In genomic region chr2:33558233-33558632, GRCm38 (mm10) we compare ENCODE assay signal across 8 mouse cellular contexts.
DNase-seq lines count a peak whose midpoint lies in the region; TF ChIP-seq lines count a peak whose summit lies in the region.

No protein-coding gene starts in this region.

- no peaks in the 10 kb centered on the region for H3K36me3 ChIP-seq in ES-E14 (ENCODE audit: control insufficient read depth, insufficient read depth, low read length, poor library complexity, severe bottlenecking)

- peak; percentile 60 for DNase-seq in A20 (ENCODE audit: low read depth, low spot score)
- DNase-seq in ES-E14 (ENCODE audit: low read depth, low spot score): no peak
- peak; percentile 79 to 89 for DNase-seq in cerebellum, adult 18-20 months
- DNase-seq in forelimb bud, embryonic 11.5 days (ENCODE audit: low read depth, low spot score): peak; percentile 86
- peak; percentile 70 to 84 for DNase-seq in kidney, postnatal 25 days
- DNase-seq in lung, adult 18-20 months: peak; percentile 49 to 61
- DNase-seq in retina, postnatal 1 day: peak; percentile 78
- peak; percentile 40 for DNase-seq in yolk sac, embryonic 10.5 days (ENCODE audit: low spot score)

- in situ Hi-C loops in ES-E14 (cut with MboI; ENCODE audit: low sequenced_read_pairs in 2 of 2, unreplicated experiment in 2 of 2): no loop called here

- no peak overlapping the region for H3K27ac ChIP-seq in ES-E14 (ENCODE audit: insufficient read depth, low read depth, low read length, poor library complexity, severe bottlenecking)

- H3K4me3 ChIP-seq in ES-E14 (ENCODE audit: insufficient read depth in 1 of 2, low read depth in 1 of 2, low read length in 2 of 2, poor library complexity in 1 of 2, severe bottlenecking in 1 of 2): no peak overlapping the region

- no peak overlapping the region for H3K9ac ChIP-seq in ES-E14 (ENCODE audit: insufficient read depth, low read depth, low read length, poor library complexity, severe bottlenecking)

- H3K9me3 ChIP-seq in ES-E14 (ENCODE audit: control insufficient read depth, insufficient read depth, low read depth, low read length): no peaks in the 10 kb centered on the region

- H3K4me1 ChIP-seq in ES-E14 (ENCODE audit: control insufficient read depth in 2 of 2, insufficient read depth in 2 of 2, low read length in 2 of 2, poor library complexity in 1 of 2): peaks cover 0 to 6% of the 10 kb centered on the region in 2 experiments; a peak in 1 of 4 replicates

TF ChIP-seq in ES-E14, 5 proteins besides CTCF, POLR2A, EP300 and RAD21:
- TF ChIP-seq ZC3H11A (IDR thresholded peaks at IDR 0.05; ENCODE audit: borderline replicate concordance, low read depth, low read length) (peak; percentile 21; the same call in 1 of the 2 replicates), MAFK (IDR thresholded peaks at IDR 0.05; ENCODE audit: insufficient read depth, low read depth, low read length) (no peak)
